Mouse (Mus musculus) Patski (cell line): ENCODE measurements at regions not wholly inside any gene's neighbourhood (a gene's known extent, or its start where the extent isn't known, plus 50 kb on each side); places are given as distances from the start of the nearest gene placed in this dataset.

Source experiments
- ATAC-seq: fragments of 100-300 bp; one replicate; pipeline ENCODE4 v1.8.0; 2021
- CTCF ChIA-PET: fragments of 350-600 bp; sonication (Branson Sonifier 250); formaldehyde crosslinking; loops from one replicate; lab custom pipeline; 2022; ENCODE audit warnings: inconsistent platforms; lab: Charles Lee
- POLR2A ChIA-PET: fragments of 350-600 bp; sonication (Branson Sonifier 250); formaldehyde crosslinking; loops from one replicate; lab custom pipeline; 2022; ENCODE audit warnings: antibody characterized with exemption, inconsistent platforms; lab: Charles Lee
- DNase-seq: peaks from one replicate; pipeline ENCODE4 v3.0.0-alpha.2; 2011; ENCODE audit warnings: low read depth, low spot score
- H3K27me3 ChIP-seq: fragments of 371-371 bp; one replicate; pipeline ENCODE4 v1.5.1; 2021
- CTCF ChIP-seq: fragments of 100-300 bp; IDR thresholded peaks from one replicate; pipeline ENCODE4 v1.5.1; 2021
- in situ Hi-C: fragments of 300-500 bp; cut with MboI; formaldehyde crosslinking; loops from 3 replicates; pipeline ENCODE4 v1.11.1; 2018; ENCODE audit warnings: low pct_unique_long_range_greater_than_20kb, mixed read lengths

DNA sequence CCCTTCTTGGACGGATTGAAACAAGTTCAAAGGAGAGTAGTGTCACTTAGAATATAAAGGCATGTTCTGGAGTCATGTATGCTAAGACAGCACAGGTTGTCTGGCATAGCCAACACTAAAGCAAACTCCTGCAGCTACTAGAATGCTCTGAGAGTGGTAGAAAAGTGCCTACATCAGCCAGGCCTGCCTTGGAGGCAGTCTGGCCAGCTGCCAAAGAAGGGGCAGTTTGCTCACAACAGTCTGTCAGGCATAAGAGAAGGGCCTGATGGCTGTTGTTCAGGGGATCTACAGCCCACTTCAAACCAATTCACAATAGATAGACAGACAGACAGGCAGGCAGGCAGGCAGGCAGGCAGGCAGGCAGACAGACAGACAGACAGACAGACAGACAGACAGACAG is 136.5 kb upstream of the Dap start:
- in situ Hi-C loops = no loop called here
- no peak for TF ChIP-seq CTCF
- CTCF ChIA-PET = no interaction called here
- POLR2A ChIA-PET = interaction anchor here (1.3 kb wide), 1 partner anchor 26 kb away, joined by 3 read pairs; no protein-coding TSS in a partner anchor
- ATAC-seq = no peak
- no peaks in the 10 kb centered on the region for H3K27me3 ChIP-seq
- no peak for DNase-seq

- POLR2A ChIA-PET = interaction anchor here (0.6 kb wide), 1 partner anchor 128 kb away, joined by 5 read pairs; no protein-coding TSS in a partner anchor
- DNase-seq (peak; percentile 74), ATAC-seq (peak; percentile 78)
- TF ChIP-seq CTCF = no peak
- H3K27me3 ChIP-seq = no peaks in the 10 kb centered on the region
- in situ Hi-C loops = no loop called here
- CTCF ChIA-PET = interaction anchor here (1.0 kb wide), 1 partner anchor 36 kb away, joined by 3 read pairs; no protein-coding TSS in a partner anchor
Observed at GRCm38 (mm10) chr15:31091916-31092570, 132.1 kb upstream of the Dap start.

GRCm38 (mm10) chr15:31096206-31096605 is 127.9 kb upstream of the Dap start:
- DNase-seq = no peak
- ChIA-PET CTCF (interaction anchor here (1.1 kb wide), 1 partner anchor 55 kb away, joined by 3 read pairs; no protein-coding TSS in a partner anchor), POLR2A (no interaction called here)
- no peaks in the 10 kb centered on the region for H3K27me3 ChIP-seq
- in situ Hi-C loops = no loop called here
- ATAC-seq = no peak
- TF ChIP-seq CTCF = no peak

DNA sequence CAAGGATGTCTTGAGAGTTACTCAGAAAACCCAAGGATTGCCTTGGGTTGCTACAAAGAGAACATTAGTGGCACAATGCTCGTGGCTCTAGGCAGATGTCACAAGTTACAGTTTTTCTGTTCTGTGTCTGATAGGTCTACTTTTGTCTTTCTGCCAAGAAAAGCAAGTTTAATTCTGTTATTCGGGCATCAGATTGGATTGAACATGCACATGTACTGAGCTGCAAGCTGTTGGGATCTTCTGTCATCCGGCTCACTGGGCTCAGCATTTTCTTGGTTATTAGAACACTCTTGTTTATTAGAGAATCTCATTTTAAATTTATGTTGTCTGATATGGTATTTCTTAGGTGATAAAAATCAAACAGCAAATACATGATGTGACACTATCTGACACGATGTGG is 126.8 kb upstream of the Dap start:
- POLR2A ChIA-PET = no interaction called here
- CTCF ChIA-PET = no interaction called here
- H3K27me3 ChIP-seq = no peaks in the 10 kb centered on the region
- peak; percentile 55 for ATAC-seq
- no peak for TF ChIP-seq CTCF
- in situ Hi-C loops = no loop called here
- DNase-seq = no peak

GRCm38 (mm10) chr15:31104743-31105142 is 119.4 kb upstream of the Dap start:
- POLR2A ChIA-PET = no interaction called here
- no peaks in the 10 kb centered on the region for H3K27me3 ChIP-seq
- DNase-seq (no peak), ATAC-seq (no peak)
- in situ Hi-C loops = no loop called here
- no peak for TF ChIP-seq CTCF
- CTCF ChIA-PET = interaction anchor here (1.8 kb wide), 1 partner anchor 46 kb away, joined by 6 read pairs; no protein-coding TSS in a partner anchor

DNA sequence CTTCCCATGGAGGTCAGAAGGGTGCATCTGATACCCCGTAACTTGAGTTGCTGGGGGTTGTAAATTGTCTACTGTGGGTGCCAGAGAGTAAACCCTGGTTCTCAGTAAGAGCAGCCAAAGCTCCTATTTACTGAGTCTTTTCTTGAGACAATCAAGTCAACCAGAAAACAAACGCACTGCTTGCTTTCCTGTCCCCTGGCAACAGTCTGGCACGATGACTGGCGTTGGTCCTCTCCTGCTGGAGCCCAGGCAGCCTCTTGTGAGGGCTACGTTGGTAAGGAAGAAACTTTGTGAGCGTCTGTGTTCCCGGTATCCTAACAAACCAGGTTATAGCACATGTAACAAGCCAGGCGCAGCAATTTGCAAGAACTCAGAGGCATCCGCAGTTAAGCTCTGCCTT is 117.2 kb upstream of the Dap start:
- no peak for TF ChIP-seq CTCF
- H3K27me3 ChIP-seq = peaks cover 2% of the 10 kb centered on the region
- ChIA-PET POLR2A (no interaction called here), CTCF (no interaction called here)
- in situ Hi-C loops = no loop called here
- no peak for ATAC-seq
- DNase-seq = no peak

- H3K27me3 ChIP-seq = peaks cover 2% of the 10 kb centered on the region
- in situ Hi-C loops = no loop called here
- DNase-seq (no peak), ATAC-seq (no peak)
- TF ChIP-seq CTCF = no peak
- ChIA-PET CTCF (no interaction called here), POLR2A (no interaction called here)
Observed at GRCm38 (mm10) chr15:31113216-31113615, 110.9 kb upstream of the Dap start.

GRCm38 (mm10) chr15:31117338-31117737 is 106.8 kb upstream of the Dap start:
- ChIA-PET CTCF (interaction anchor here (1.1 to 1.5 kb wide), 2 partner anchors 9 to 11 kb away, joined by 3 to 4 read pairs; no protein-coding TSS in a partner anchor), POLR2A (no interaction called here)

GRCm38 (mm10) chr15:31120147-31120546 is 104.0 kb upstream of the Dap start:
- DNase-seq (no peak), ATAC-seq (no peak)
- in situ Hi-C loops = no loop called here
- H3K27me3 ChIP-seq = no peaks in the 10 kb centered on the region
- ChIA-PET CTCF (no interaction called here), POLR2A (no interaction called here)
- no peak for TF ChIP-seq CTCF

More at GRCm38 (mm10) chr15:31117338-31117737, 106.8 kb upstream of the Dap start:
- H3K27me3 ChIP-seq = no peaks in the 10 kb centered on the region
- no peak for TF ChIP-seq CTCF
- in situ Hi-C loops = no loop called here
- no peak for DNase-seq
- no peak for ATAC-seq

DNA sequence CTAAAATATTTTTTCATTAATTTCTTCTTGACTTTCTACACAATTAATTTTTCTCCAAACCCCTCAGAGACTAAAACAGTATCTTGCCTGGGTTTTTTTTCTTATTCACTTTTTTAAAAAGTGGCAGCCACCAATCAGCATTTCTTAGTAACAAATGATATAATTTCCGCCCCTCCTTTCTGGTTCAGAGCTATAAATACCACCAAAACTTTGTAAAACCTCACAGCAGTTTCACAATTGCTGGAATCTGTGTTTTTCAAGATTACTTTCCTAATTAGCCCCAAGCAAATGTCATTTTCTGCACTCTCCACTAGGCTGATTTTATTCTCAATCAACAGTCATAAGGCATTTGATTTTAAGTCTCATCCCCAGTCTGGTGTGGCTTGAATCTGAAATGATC is 98.3 kb upstream of the Dap start:
- ATAC-seq (no peak), DNase-seq (no peak)
- in situ Hi-C loops = no loop called here
- ChIA-PET CTCF (no interaction called here), POLR2A (no interaction called here)
- TF ChIP-seq CTCF = no peak
- no peaks in the 10 kb centered on the region for H3K27me3 ChIP-seq

- in situ Hi-C loops = no loop called here
- POLR2A ChIA-PET = no interaction called here
- no peak for DNase-seq
- CTCF ChIA-PET = interaction anchor here (0.9 kb wide), 1 partner anchor 9 kb away, joined by 3 read pairs; no protein-coding TSS in a partner anchor
- no peak for TF ChIP-seq CTCF
- no peaks in the 10 kb centered on the region for H3K27me3 ChIP-seq
- no peak for ATAC-seq
Observed at GRCm38 (mm10) chr15:31126999-31127398, 97.1 kb upstream of the Dap start.
